Mouse (Mus musculus): ENCODE results near the gene Svopl.

Gene Svopl

GRCm38 (mm10) chr6:38031924-38032540 lies 14.8 kb downstream of the Svopl start:
- DNase-seq (ENCODE audit: low spot score in 2 of 2) = no peak

DNA sequence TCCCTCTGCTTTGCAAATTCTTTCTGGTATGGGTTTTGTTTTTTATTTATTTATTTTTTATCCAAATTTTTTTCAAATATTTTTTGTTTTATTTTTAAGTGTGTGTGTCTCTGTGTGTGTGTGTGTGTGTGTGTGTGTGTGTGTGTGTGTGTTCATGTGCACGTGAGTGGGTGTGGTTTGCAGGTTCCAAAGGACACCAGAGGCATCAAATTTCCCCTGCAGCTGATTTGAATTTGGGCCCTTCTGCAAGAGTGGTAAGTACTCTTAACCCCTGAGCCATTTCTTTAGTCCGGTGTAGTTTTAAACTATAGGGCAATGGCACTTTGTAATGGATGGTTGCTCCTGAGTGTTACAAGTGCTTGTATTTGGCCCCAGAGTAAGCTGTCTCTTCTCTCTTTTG lies 18.6 kb downstream of the Svopl start:
- no peak for DNase-seq (ENCODE audit: low spot score in 2 of 2)

DNA sequence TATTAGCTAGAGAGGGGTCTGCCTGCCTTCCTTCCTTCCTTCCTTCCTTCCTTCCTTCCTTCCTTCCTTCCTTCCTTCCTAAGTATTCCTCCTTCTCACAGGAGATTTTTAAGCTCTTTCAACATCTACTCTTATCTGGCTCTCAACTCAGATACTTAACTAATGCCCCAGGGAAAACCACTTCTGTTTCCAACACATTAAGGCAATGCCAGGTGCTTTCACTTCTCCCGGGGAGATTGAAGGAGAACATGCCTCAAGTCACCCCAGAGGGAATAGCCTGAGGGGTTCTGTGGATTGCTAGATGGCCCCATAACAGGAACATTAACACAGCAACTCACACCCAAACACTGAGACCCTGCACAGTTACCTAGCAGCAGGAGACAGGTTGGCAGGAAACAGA lies 19.0 kb downstream of the Svopl start:
- no peak for DNase-seq (ENCODE audit: low spot score in 2 of 2)

GRCm38 (mm10) chr6:38023284-38023683 lies 23.5 kb downstream of the Svopl start:
- no peak for DNase-seq (ENCODE audit: low spot score in 2 of 2)

DNA sequence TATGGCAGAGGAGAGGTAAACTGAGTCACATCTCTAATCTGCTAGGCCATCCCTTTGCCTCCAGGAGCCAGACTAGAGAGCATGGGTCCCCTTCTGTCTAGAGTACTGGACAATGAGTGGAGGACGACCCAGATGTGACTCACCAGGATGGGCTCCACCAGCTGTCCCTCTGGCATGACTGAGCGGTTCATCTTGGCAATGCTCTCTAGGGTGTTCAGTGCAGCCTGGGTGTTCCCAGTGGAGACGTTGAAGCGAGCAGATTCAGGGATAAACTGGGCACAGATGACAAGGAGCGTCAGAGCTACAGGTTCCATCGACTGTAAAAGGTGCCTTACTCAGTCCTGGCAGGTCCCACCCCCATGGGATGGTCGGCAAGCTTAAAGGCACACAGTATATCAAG lies 25.4 kb downstream of the Svopl start:
- no peak for DNase-seq (ENCODE audit: low spot score in 2 of 2)

DNA sequence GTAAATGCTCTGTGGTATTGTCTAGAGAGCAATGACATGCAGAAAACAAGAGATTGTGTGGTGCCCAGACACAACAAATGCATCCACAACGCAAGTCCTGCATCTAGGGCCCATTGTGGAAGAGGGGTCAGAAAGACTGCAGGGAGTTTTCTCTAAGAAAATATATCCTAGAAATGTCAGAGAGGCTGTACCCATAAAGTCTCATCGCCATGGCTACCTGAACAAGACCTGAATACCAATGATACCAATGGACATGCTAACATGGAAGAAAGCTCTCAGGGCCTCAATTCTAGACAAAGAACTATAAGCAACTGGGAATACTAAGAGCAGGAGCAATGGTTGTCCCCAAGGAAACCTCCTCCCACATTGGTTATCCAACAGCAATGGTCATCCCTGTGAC lies 34.0 kb downstream of the Svopl start:
- DNase-seq (ENCODE audit: low spot score in 2 of 2) = no peak

- DNase-seq (ENCODE audit: low spot score in 2 of 2) = peak in 1 of 2 experiments; percentile 47
Measured at GRCm38 (mm10) chr6:38007459-38007858, 39.3 kb downstream of the Svopl start.

DNA sequence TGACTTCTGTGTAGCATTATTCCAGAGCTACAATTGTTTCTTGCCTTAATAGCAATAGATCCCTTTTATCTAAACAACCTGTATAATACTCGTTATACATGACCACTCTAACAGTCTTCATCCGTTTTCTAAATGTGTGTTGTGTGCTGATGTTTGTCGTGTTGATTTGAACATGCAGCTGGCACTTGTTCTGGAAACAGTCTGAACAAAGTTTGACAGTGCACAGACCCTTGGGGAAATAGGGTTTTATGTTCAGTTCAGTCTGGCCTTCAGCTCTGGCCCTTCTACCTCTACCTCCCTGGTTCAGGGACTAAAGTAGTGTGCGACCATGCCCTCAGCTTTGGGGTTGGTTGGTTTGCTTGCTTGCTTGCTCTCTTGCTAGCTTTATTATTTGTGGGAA lies 79.4 kb downstream of the Svopl start:
- DNase-seq (ENCODE audit: low spot score in 2 of 2) = no peak

DNA sequence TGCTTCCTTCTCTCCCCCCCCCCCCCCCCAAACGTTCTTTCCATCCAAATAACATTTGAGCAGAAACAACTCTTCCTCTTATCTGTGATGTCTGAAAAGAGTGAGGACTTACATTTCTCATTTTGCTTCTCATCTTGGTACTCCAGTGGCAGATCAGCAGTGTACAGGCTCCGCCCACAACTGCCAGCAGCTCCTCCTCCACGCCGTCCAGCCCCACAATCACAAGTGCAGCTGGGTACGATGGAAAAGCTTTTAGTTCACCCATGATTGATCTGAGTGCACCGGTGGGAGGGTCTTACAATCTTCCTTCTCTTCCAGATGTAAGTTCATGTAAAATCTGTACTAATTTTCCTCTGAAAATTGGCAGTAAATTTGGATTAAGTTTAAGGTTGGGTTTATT lies 95.5 kb downstream of the Svopl start:
- no peak for DNase-seq (ENCODE audit: low spot score in 2 of 2)

DNA sequence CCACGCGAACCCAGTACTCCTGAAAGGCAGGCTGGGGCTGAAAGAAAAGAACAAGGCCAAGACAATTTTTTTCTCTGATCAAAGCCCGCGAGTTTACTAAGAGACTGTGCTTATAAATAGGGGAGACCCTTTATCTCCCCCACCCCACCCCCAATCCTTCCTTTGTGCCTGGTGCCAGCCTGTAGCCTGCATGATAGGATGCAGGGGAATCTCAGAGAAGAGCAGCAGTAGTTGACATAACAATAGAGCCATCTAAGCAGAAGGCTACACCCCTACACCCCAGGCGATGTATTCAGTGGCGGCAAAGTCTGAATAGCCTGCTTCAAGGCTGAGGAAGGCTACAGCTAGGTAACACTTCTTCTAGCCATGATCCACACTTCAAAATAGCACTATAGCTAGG lies 110.3 kb downstream of the Svopl start:
- DNase-seq (ENCODE audit: low spot score in 2 of 2) = no peak
